Mouse (Mus musculus) testis, adult 2 months (tissue): ENCODE data around the gene Oscar. TPM values are rescaled to one million over a fixed set of nuclear protein-coding genes. Genes with fewer than 3 reads are reported as not detected.

Experiments used
- H3K27ac ChIP-seq: fragments of 200-500 bp; 2 replicates; pipeline ENCODE4 v1.5.1; 2012; ENCODE audit warnings: low read depth, low read length; ENCODE audit not compliant: control insufficient read depth, insufficient read depth
- H3K27me3 ChIP-seq: fragments of 200-500 bp; 2 replicates; pipeline ENCODE4 v1.6.1; 2012; ENCODE audit warnings: mild to moderate bottlenecking, low read length, moderate library complexity; ENCODE audit not compliant: control insufficient read depth, insufficient read depth
- H3K36me3 ChIP-seq: fragments of 200-500 bp; 2 replicates; pipeline ENCODE4 v1.6.1; 2012; ENCODE audit warnings: mild to moderate bottlenecking, low read length; ENCODE audit not compliant: control insufficient read depth, insufficient read depth
- H3K4me1 ChIP-seq: fragments of 200-500 bp; 2 replicates; pipeline ENCODE4 v1.6.1; 2012; ENCODE audit warnings: low read length; ENCODE audit not compliant: control insufficient read depth, insufficient read depth
- H3K4me3 ChIP-seq: fragments of 200-500 bp; 2 replicates; pipeline ENCODE4 v1.5.1; 2012; ENCODE audit warnings: low read depth, mild to moderate bottlenecking, low read length, moderate library complexity, mixed read lengths; ENCODE audit not compliant: control insufficient read depth
- CTCF ChIP-seq: fragments of 200-500 bp; IDR thresholded peaks from 2 replicates; pipeline ENCODE4 v1.5.1; 2012; ENCODE audit warnings: low read depth, mild to moderate bottlenecking, inconsistent platforms, low read length, moderate library complexity; ENCODE audit not compliant: control insufficient read depth, insufficient read depth, insufficient replicate concordance
- POLR2A ChIP-seq: fragments of 200-500 bp; IDR thresholded peaks from 2 replicates; pipeline ENCODE4 v1.6.1; 2012; ENCODE audit warnings: low read depth, mild to moderate bottlenecking, inconsistent platforms, low read length, moderate library complexity; ENCODE audit not compliant: control insufficient read depth
- polyA plus RNA-seq: library from polyadenylated mRNA; depleted of rRNA; stranded (reverse); fragments of >200 nt; gene quantifications from 2 replicates; pipeline ENCODE4 v1.2.3, GENCODE M21; 2012; rRNA removed

Oscar gene
- polyA plus RNA-seq: 1.9 and 3.2 TPM in 2 replicates

GRCm38 (mm10) chr7:3616057-3616388 lies at the start of gene Oscar:
Gene Oscar (minus strand): TSS chr7:3616157.
- H3K4me1 ChIP-seq: peaks cover 11% of the 10 kb centered on the region
- H3K4me3 ChIP-seq: peak within 1 kb of the TSS; percentile 91; the same call in 1 of the 2 replicates
- TF ChIP-seq POLR2A: no peak
- TF ChIP-seq CTCF: no peak
- H3K36me3 ChIP-seq: peaks cover 1% of the 10 kb centered on the region; the same call in 1 of the 2 replicates
- no peak within 1 kb of the TSS for H3K27ac ChIP-seq
- H3K27me3 ChIP-seq: no peaks in the 10 kb centered on the region

GRCm38 (mm10) chr7:3665215-3666114 lies 49.5 kb upstream of the Oscar start, which contains the start of gene Leng1:
Gene Leng1 (minus strand): TSS chr7:3665840.
- Histone ChIP-seq H3K27ac (peak within 1 kb of the TSS; percentile 81), H3K36me3 (no peaks in the 10 kb centered on the region; the same call in 1 of the 2 replicates), H3K27me3 (no peaks in the 10 kb centered on the region), H3K4me3 (peak within 1 kb of the TSS; percentile 94), H3K4me1 (peaks cover 13% of the 10 kb centered on the region)
- no peak for TF ChIP-seq CTCF
- TF ChIP-seq POLR2A: peak; percentile 82

DNA sequence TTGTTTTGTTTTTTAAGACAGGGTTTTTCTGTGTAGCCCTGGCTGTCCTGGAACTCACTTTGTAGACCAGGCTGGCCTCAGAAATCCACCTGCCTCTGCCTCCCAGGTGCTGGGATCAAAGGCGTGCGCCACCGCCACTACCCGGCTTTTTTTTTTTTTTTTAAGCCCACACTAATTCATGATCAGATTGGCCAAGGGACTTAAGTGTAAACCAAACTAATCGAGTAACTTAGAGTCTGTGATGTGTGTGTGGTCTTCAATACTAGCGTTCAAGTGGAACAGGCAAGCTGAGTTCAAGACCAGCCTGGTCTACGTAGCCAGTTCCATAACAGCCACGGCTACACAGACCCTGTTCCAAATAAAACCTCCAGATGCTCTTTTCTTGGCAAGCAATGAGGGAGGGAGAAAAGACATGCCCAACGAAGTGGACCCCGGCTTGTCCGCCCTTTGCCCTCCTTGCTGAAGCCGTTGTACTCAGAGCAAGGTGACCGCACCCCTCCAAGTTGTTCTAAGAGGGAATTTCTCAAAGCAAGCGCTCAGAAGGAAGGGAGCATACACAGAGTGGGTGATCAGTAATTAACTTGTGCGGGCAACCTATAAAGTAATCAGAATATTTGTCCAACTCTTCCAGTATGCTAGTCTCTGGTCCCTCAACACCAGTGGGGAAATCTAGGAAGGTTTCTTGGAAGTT lies 48.7 kb upstream of the Oscar start:
- H3K27me3 ChIP-seq: no peaks in the 10 kb centered on the region
- H3K27ac ChIP-seq: peak overlapping the region; percentile 59
- TF ChIP-seq POLR2A (no peak), CTCF (no peak)
- peaks cover 13% of the 10 kb centered on the region for H3K4me1 ChIP-seq
- H3K4me3 ChIP-seq: peak overlapping the region; percentile 94
- peaks cover 2% of the 10 kb centered on the region for H3K36me3 ChIP-seq

DNA sequence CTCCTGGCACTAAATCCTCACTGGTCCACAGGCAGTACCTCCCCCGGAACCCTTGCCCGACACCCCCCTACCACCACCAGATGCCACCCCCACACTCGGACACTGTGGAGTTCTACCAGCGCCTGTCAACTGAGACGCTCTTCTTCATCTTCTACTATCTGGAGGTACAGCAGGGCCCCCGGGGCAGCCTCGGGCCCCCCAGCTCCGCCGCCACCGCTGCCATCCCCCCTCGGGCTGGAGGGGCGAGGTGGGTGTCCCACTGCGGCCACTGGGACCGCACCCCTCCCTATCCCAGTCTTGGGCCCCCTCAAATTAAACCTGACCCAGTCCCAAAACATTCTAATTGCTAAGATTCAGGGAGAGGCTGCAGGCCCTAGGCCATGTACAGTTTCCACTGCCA lies 42.6 kb upstream of the Oscar start:
- no peak overlapping the region for H3K4me3 ChIP-seq
- H3K27me3 ChIP-seq: no peaks in the 10 kb centered on the region
- TF ChIP-seq POLR2A: no peak
- no peak for TF ChIP-seq CTCF
- peaks cover 5% of the 10 kb centered on the region for H3K36me3 ChIP-seq
- H3K4me1 ChIP-seq: no peaks in the 10 kb centered on the region; the same call in 1 of the 2 replicates
- H3K27ac ChIP-seq: no peak overlapping the region

DNA sequence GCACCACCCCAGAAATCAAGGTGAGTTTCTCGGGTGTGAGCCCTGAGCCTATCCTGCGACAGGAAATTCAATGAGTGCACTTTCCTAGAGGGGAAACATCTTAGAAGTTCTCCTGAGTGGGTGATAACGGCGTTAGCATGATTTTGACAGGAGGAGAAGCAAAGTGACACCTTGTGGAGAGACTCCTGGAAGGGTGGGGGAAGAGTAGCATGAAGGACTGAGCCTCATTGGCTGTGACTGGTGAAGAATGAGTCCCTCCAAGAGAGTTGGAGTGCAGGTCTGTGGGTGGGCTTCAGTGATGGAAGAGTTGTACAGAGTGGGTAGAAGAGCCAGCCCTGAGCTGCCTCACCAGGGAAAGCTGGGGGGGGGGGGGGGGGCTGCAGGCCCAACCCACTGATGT lies 41.0 kb upstream of the Oscar start:
- TF ChIP-seq CTCF (no peak), POLR2A (no peak)
- Histone ChIP-seq H3K4me3 (no peak overlapping the region), H3K27ac (no peak overlapping the region), H3K27me3 (no peaks in the 10 kb centered on the region), H3K4me1 (no peaks in the 10 kb centered on the region), H3K36me3 (peaks cover 5% of the 10 kb centered on the region)

DNA sequence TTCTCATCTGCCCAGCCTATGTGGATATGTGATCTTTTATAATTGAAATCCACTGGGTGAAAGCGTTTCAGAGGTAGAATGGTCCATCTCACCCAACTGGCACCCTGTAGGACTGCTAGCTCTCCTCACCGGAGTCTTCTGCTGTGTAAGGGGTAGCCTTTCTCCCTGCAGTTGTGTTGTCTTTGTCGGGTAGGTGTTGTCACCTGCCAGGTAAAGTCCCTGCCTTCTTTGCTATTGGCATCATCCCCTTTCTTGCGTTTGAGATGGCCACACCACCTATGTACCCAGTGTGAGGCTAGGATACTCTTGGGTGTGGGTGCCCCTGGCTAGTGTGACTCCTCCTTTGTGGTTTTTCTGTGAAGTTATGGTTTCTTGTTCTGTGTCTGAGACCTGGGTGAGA lies 30.7 kb upstream of the Oscar start:
- Histone ChIP-seq H3K36me3 (no peaks in the 10 kb centered on the region; the same call in 1 of the 2 replicates), H3K27me3 (no peaks in the 10 kb centered on the region), H3K4me3 (peak overlapping the region; percentile 99), H3K4me1 (peaks cover 10% of the 10 kb centered on the region), H3K27ac (no peak overlapping the region)
- TF ChIP-seq CTCF (no peak), POLR2A (no peak)

- H3K36me3 ChIP-seq: no peaks in the 10 kb centered on the region; the same call in 1 of the 2 replicates
These were observed 30.2 kb upstream of the Oscar start for GRCm38 (mm10) chr7:3646188-3646587.

More at GRCm38 (mm10) chr7:3646188-3646587, 30.2 kb upstream of the Oscar start:
- H3K4me1 ChIP-seq: peaks cover 10% of the 10 kb centered on the region
- peak overlapping the region; percentile 99 for H3K4me3 ChIP-seq
- no peak for TF ChIP-seq CTCF
- no peak for TF ChIP-seq POLR2A
- H3K27ac ChIP-seq: peak overlapping the region; percentile 98
- no peaks in the 10 kb centered on the region for H3K27me3 ChIP-seq
